Mouse (Mus musculus): ENCODE measurements around the gene Usf3. TPM values are rescaled to one million over a fixed set of nuclear protein-coding genes. Genes with fewer than 3 reads are reported as not detected.

The Usf3 gene
- polyA plus RNA-seq, 1 experiment from 2014 or later = 6.6 TPM

DNA sequence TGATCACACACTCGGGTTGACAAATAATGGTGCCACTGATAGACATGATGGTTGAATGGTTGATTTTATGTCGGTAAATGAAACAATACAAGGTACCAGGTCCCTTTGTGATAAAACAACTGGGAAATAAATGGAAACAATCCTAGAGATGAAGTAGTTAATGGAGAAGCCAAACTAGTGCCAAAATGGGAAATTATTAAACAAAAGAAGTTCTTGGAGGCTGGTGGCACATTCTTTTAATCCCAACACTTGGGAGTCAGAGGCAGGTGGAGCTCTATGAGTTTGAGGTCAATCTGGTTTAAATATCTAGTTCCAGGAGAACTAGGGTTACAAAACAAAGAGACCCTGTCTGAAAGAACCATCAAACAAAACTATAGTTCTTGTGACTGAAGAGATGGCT lies 91.9 kb downstream of the Usf3 start:
- Histone ChIP-seq H3K4me2 (replicated peaks; ENCODE audit: low read depth, low read length) (no peak overlapping the region), H3K9ac (ENCODE audit: low read depth, low read length) (no peak overlapping the region), H3K9me3 (ENCODE audit: control insufficient read depth, low read length) (no peaks in the 10 kb centered on the region), H3K27me3 (ENCODE audit: control insufficient read depth, insufficient read depth, low read length) (no peaks in the 10 kb centered on the region), H3K4me3 (ENCODE audit: low read length) (no peak overlapping the region), H3K36me3 (ENCODE audit: control insufficient read depth, insufficient read depth, low read length) (no peaks in the 10 kb centered on the region), H3K4me1 (ENCODE audit: control insufficient read depth, insufficient read depth, low read length) (0 out of 2 replicates have a peak, but pooled peaks cover 3% of the 10 kb centered on the region), H3K27ac (ENCODE audit: low read depth, low read length) (no peak overlapping the region)
- WGBS = 86% methylated on average over 2 of the region's 2 CpGs
- ATAC-seq (ENCODE audit: low FRiP score, low TSS enrichment) = no peak

DNA sequence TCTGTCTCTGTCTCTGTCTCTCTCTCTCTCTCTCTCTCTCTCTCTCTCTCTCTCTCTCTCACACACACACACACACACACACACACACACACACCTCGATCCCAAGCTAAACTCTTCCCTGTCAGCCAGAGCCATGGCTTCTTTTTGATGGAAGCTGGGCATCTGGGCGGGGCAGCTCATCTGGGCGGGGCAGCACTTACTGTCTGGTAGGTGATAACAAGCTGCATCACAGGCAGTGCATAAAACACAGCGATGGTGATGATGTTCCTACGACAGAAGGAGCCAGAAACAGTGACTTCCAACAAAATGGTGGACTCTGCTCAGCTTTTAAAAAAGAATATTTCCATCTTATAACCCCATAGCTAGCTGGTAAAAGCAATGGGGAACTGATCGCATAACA lies 92.5 kb downstream of the Usf3 start:
- WGBS = 83% methylated on average over 6 of the region's 6 CpGs
- H3K36me3 ChIP-seq (ENCODE audit: control insufficient read depth, insufficient read depth, low read length) = no peaks in the 10 kb centered on the region

DNA sequence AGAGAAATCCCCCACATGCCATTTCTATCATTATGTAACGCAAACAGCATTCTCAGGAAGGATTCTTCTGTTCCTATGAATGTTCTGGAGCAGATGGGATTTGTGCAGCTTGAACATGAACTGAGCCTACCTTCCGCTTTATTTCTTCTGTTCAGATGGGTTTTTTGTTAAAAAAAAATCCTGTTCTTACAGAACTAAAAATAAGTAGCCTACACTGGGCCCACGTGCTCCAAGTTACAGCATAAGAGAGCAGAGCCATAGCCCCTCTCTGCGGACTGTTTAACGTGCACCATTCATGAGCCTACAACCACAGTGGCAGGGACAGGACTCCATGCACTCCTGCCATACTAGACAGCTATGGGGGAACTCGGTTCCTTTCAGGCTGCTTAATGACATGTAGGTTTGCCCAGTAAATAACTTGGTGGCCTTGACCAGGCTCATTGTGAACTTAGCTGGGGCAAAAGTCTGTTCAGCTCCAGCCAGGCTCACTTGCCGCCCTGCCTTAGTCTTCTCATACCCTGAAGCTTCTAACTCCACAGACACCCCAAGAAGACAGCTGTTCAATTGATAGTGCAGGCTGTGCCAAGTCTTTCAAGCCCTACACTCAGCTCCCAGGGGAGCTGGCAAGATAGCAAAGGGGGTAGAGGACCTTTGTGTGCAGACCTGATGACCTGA lies 95.6 kb downstream of the Usf3 start:
- no peak for ATAC-seq (ENCODE audit: low FRiP score, low TSS enrichment)
- no peak overlapping the region for H3K9ac ChIP-seq (ENCODE audit: low read depth, low read length)
- H3K36me3 ChIP-seq (ENCODE audit: control insufficient read depth, insufficient read depth, low read length) = no peaks in the 10 kb centered on the region
- no peak overlapping the region for H3K27ac ChIP-seq (ENCODE audit: low read depth, low read length)
- WGBS = 87% methylated on average over 7 of the region's 7 CpGs
- no peak overlapping the region for H3K4me3 ChIP-seq (ENCODE audit: low read length)
- no peaks in the 10 kb centered on the region for H3K27me3 ChIP-seq (ENCODE audit: control insufficient read depth, insufficient read depth, low read length)
- H3K4me1 ChIP-seq (ENCODE audit: control insufficient read depth, insufficient read depth, low read length) = peaks cover 6% of the 10 kb centered on the region; the same call in 1 of the 2 replicates
- H3K9me3 ChIP-seq (ENCODE audit: control insufficient read depth, low read length) = no peaks in the 10 kb centered on the region
- H3K4me2 ChIP-seq (replicated peaks; ENCODE audit: low read depth, low read length) = no peak overlapping the region

More for the DNA sequence above, 92.5 kb downstream of the Usf3 start:
- Histone ChIP-seq H3K4me1 (ENCODE audit: control insufficient read depth, insufficient read depth, low read length) (0 out of 2 replicates have a peak, but pooled peaks cover 3% of the 10 kb centered on the region), H3K27ac (ENCODE audit: low read depth, low read length) (no peak overlapping the region), H3K27me3 (ENCODE audit: control insufficient read depth, insufficient read depth, low read length) (no peaks in the 10 kb centered on the region), H3K9me3 (ENCODE audit: control insufficient read depth, low read length) (no peaks in the 10 kb centered on the region), H3K9ac (ENCODE audit: low read depth, low read length) (no peak overlapping the region), H3K4me3 (ENCODE audit: low read length) (no peak overlapping the region), H3K4me2 (replicated peaks; ENCODE audit: low read depth, low read length) (no peak overlapping the region)
- no peak for ATAC-seq (ENCODE audit: low FRiP score, low TSS enrichment)

DNA sequence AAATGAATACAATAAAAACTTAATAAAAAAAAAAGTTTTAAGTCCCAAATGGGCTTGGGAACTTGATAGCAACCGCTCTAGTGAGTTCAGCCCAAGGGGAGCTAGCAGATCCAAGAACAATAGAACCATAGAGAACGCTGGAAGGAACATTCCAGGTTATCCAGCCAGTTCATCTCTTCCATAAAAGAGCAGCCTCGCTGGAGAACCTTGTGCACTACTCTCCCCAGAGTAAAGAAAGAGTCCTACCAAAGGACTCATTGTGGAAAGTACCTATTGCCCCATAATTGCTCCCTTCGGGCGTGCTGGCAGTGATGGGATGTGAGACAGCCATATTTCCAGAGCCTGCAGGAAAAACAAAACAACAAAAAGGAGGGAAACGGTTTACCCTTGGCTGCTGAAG lies 96.5 kb downstream of the Usf3 start:
- 52% methylated on average over 6 of the region's 6 CpGs for WGBS

DNA sequence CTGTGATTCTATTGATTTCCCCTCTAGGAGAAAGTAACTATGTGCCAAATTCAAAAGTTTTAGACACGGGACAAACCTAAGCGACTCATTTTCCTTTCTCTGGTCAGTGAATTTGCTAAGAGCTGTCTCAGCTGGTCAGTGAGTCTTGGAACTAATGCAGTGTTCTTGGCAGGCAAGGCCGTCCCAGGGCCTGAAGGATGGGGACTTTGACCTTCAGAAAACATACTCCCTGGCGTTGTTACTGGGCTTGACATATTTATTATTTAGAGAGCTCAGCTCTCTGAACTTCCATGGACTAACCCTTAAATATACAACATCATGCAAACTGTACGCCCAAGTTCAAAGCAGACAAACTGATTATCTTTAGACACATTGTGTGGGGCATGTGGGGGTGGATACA lies 97.6 kb downstream of the Usf3 start:
- no peak overlapping the region for H3K4me3 ChIP-seq (ENCODE audit: low read length)
- no peaks in the 10 kb centered on the region for H3K36me3 ChIP-seq (ENCODE audit: control insufficient read depth, insufficient read depth, low read length)
- 28% methylated on average over 5 of the region's 5 CpGs for WGBS
- H3K27me3 ChIP-seq (ENCODE audit: control insufficient read depth, insufficient read depth, low read length) = no peaks in the 10 kb centered on the region
- peak; percentile 83; the same call in 1 of the 2 replicates for ATAC-seq (ENCODE audit: low FRiP score, low TSS enrichment)
- H3K27ac ChIP-seq (ENCODE audit: low read depth, low read length) = no peak overlapping the region; the same call in 1 of the 2 replicates
- no peak overlapping the region for H3K4me2 ChIP-seq (replicated peaks; ENCODE audit: low read depth, low read length)
- H3K4me1 ChIP-seq (ENCODE audit: control insufficient read depth, insufficient read depth, low read length) = peaks cover 6% of the 10 kb centered on the region; the same call in 1 of the 2 replicates
- H3K9ac ChIP-seq (ENCODE audit: low read depth, low read length) = no peak overlapping the region
- no peaks in the 10 kb centered on the region for H3K9me3 ChIP-seq (ENCODE audit: control insufficient read depth, low read length)

More for the DNA sequence above, 96.5 kb downstream of the Usf3 start:
- H3K36me3 ChIP-seq (ENCODE audit: control insufficient read depth, insufficient read depth, low read length) = no peaks in the 10 kb centered on the region
- H3K27me3 ChIP-seq (ENCODE audit: control insufficient read depth, insufficient read depth, low read length) = no peaks in the 10 kb centered on the region
- no peak for ATAC-seq (ENCODE audit: low FRiP score, low TSS enrichment)
- H3K4me3 ChIP-seq (ENCODE audit: low read length) = no peak overlapping the region
- H3K9me3 ChIP-seq (ENCODE audit: control insufficient read depth, low read length) = no peaks in the 10 kb centered on the region
- H3K27ac ChIP-seq (ENCODE audit: low read depth, low read length) = peak overlapping the region; percentile 48; the same call in 1 of the 2 replicates
- no peak overlapping the region for H3K4me2 ChIP-seq (replicated peaks; ENCODE audit: low read depth, low read length)
- no peak overlapping the region for H3K9ac ChIP-seq (ENCODE audit: low read depth, low read length)
- peaks cover 6% of the 10 kb centered on the region; the same call in 1 of the 2 replicates for H3K4me1 ChIP-seq (ENCODE audit: control insufficient read depth, insufficient read depth, low read length)

DNA sequence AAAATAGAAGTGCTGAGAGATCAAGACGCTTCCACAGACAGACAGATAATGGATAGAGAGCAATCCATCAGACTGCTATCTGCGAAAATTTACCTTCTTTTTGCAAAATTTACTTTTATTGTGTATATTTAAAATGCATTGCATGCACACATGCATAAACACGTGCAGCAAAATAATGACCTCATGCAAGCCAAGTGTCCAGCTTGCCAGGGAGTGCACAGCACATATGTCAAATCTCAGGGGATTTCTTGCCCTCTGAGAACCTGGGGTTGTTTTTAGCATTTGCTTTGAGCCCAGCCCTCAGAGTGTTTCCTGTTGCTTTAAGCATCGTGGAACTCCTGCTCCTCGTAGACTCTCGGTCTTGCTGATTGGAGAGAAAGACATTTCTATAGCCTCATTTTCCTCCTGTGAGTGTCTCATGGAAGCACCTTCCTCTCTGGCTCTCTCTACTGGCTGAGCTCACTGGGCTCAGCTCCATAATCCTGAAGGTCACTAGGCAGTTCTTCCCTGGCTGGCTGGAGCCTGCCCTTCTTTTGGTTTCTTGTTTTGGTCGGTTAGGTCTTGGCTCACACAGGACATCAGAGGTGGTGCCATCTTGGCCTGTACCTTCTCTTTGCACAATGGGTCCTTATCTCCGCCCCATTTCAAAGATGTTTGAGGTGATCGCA lies 98.5 kb downstream of the Usf3 start:
- Histone ChIP-seq H3K9me3 (ENCODE audit: control insufficient read depth, low read length) (no peaks in the 10 kb centered on the region), H3K27ac (ENCODE audit: low read depth, low read length) (peak overlapping the region; percentile 1; the same call in 1 of the 2 replicates), H3K9ac (ENCODE audit: low read depth, low read length) (no peak overlapping the region), H3K27me3 (ENCODE audit: control insufficient read depth, insufficient read depth, low read length) (no peaks in the 10 kb centered on the region), H3K4me1 (ENCODE audit: control insufficient read depth, insufficient read depth, low read length) (peaks cover 6% of the 10 kb centered on the region; the same call in 1 of the 2 replicates), H3K4me2 (replicated peaks; ENCODE audit: low read depth, low read length) (no peak overlapping the region), H3K4me3 (ENCODE audit: low read length) (no peak overlapping the region), H3K36me3 (ENCODE audit: control insufficient read depth, insufficient read depth, low read length) (no peaks in the 10 kb centered on the region)
- no peak for ATAC-seq (ENCODE audit: low FRiP score, low TSS enrichment)
- WGBS = 70% methylated on average over 9 of the region's 9 CpGs

Other genes starting within 250 kb of the Usf3 start
- 29.3 and 46.2 TPM in 2 replicates for gene Qtrt2, start 246.4 kb upstream of the Usf3 start, polyA plus RNA-seq (2014; fragmentation: Nextera tagmentation; extraction: Ambion mirVana)
- 0.81 and 1.6 TPM in 2 replicates for gene Zdhhc23, start 193.5 kb upstream of the Usf3 start, polyA plus RNA-seq (2014; fragmentation: Nextera tagmentation; extraction: Ambion mirVana)
- gene Gramd1c, start 109.9 kb upstream of the Usf3 start, polyA plus RNA-seq (2014; fragmentation: Nextera tagmentation; extraction: Ambion mirVana) = 3.8 and 5.6 TPM in 2 replicates
- 49.1 and 75.6 TPM in 2 replicates for gene Atp6v1a, start 33.5 kb upstream of the Usf3 start, polyA plus RNA-seq (2014; fragmentation: Nextera tagmentation; extraction: Ambion mirVana)
- 70.9 and 77.4 TPM in 2 replicates for gene Naa50, start 33.4 kb upstream of the Usf3 start, polyA plus RNA-seq (2014; fragmentation: Nextera tagmentation; extraction: Ambion mirVana)
- 0.57 and 0.89 TPM in 2 replicates for gene Sidt1, start 159.9 kb downstream of the Usf3 start, polyA plus RNA-seq (2014; fragmentation: Nextera tagmentation; extraction: Ambion mirVana)
- 18.3 and 34.2 TPM in 2 replicates for gene Spice1, start 173.9 kb downstream of the Usf3 start, polyA plus RNA-seq (2014; fragmentation: Nextera tagmentation; extraction: Ambion mirVana)
- 0.30 and 0.46 TPM in 2 replicates for gene Cfap44, start 221.6 kb downstream of the Usf3 start, polyA plus RNA-seq (2014; fragmentation: Nextera tagmentation; extraction: Ambion mirVana)

Measured in kidney, embryonic 14.5 days (tissue).